Mouse (Mus musculus): ENCODE data around the gene Cd163l1.

The Cd163l1 gene

GRCm38 (mm10) chr7:140220375-140220774 lies 2.3 kb downstream of the Cd163l1 start:
- no peak for DNase-seq (ENCODE audit: low spot score)

GRCm38 (mm10) chr7:140224209-140224608 lies 6.1 kb downstream of the Cd163l1 start:
- DNase-seq (ENCODE audit: low spot score), result no peak

DNA sequence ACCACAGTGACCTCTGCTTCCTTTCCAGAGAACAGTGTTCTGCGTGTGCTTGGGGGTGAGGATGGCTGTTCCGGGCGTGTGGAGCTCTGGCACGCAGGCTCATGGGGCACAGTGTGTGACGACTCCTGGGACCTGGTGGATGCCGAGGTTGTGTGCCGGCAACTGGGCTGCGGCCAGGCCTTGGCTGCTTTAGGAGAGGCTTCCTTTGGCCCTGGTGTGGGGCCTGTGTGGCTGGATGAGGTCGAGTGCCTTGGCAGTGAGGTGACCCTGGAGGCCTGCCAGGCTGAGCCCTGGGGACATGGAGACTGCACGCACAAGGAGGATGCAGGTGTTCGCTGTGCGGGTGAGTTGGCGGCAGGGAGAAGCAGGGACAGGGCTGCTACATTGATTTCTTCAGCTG lies 10.4 kb downstream of the Cd163l1 start:
- DNase-seq (ENCODE audit: low spot score), result no peak

DNA sequence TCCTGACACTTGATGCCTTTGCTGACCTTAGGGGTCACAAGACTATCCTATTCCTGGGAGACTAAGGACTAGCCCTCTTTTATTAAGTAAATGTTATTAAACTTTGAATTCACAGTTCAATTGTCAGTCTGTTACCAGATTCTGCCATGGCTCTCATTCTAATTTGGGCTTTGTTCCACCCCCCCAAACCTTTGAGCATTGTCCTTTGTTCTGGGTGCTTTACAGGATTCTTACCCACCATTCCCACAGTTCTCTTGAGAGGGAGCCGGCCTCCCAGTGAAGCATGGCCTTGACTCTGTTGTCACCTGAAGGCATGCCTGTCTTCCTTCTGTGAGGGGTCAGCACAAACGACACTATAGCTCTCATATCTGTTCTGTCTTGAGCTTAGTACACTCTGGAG lies 13.0 kb downstream of the Cd163l1 start:
- DNase-seq (ENCODE audit: low spot score), result no peak

DNA sequence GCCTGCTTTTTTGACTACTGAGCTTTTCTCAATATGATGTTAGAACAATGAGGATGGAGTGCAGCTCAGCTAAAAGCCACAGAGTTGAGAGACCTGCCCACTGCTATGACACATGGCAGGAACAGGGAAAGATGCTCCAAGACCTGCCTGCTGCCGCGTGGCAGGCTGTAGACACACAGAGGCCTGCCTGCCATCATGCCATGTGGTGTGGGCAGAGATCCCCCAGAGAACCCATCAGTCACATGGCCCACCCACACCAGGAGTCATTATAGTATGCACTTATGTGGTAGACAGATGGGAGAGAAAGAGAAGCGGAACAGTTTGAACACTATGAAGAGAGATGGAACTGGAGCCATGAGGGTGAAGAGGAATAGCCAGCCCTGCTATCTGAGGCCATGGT lies 15.6 kb downstream of the Cd163l1 start:
- DNase-seq (ENCODE audit: low spot score), result no peak

DNA sequence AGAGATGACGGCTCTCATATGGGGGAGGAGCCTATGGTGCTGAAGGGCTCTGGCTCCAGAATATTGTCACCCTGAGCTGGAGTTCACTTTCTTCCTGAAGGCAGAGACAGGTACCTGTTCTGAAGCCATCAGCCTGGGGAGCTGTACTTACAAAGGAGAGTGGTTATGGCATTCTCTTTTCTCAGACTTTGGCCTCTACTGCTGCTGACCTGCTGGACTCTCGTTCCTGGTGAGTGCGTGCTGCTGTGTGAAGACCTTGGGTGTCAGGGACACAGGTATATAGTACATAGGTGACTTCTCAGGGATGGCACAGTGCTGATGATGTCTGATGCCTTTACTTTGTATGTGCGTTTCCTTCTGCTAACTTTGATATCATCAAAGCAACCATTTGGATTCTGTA lies 29.1 kb downstream of the Cd163l1 start, which contains the start of gene 5830411N06Rik:
5830411N06Rik (plus strand) TSS at position 69 of the 400 bp plus-strand sequence.
- no peak for DNase-seq (ENCODE audit: low spot score)

DNA sequence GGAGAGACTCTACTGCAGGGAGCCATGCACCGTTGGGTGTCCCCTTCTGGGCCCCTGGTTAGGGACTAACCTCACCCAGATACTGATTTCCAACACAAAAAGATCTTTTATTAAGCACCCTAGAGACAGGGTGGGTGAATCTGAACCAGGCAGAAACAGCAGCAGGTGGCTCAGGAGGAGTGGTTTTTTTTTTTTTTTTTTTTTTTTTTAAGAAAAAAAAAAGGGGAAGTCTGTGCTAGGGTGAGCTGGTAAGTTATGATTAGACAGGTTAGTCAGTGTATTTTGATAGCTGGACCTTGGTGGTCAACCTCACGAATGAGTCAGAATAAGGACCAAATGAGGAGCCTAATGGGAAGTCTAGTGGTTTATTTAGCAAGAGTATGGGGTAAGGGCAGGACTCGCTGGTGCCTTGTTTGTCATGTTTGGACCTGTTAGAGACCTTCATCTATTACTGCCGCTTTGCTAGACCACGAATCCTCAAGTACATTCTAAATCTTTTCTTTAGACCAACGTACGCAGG lies 35.8 kb downstream of the Cd163l1 start:
- no peak for DNase-seq (ENCODE audit: low spot score)
